9 mouse cellular contexts compared by ENCODE assay signal in the genomic region with DNA sequence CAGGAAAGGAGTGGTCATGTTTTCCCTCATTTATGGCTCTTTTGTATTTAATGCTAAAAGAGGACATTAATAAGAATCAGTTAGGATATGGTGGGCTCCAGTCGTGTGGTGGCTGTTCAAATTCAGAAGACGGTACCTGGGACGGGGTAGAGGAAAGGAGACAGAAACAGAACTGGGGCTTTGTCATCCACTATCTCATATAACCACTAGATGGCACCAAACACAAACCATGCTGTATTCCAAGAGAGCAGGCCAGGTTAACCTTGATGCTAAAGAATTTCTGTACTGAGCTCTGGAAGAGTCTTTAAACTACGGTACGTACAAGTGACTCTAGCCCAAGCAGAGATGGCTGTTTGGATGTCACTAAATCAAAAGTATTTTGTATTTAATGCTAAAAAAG.
DNase-seq lines count a peak whose midpoint lies in the region; ATAC-seq and TF ChIP-seq lines count a peak whose summit lies in the region.
"Had no signal": no experiment of that assay in that cellular context is flagged by ENCODE, and none has a peak within 500 bp of the region (broad histone marks: within the 10 kb centered on the region; RNA-seq: fewer than 3 reads in every experiment).

No protein-coding gene starts in this region.

- DNase-seq in left cerebral cortex, adult 2 months (ENCODE audit: extremely low spot score in 1 of 2, low spot score in 2 of 2): peak in 1 of 2 experiments; percentile 35
- DNase-seq in left cerebral cortex, postnatal 4 days: no peak
- peak; percentile 1 for DNase-seq in MEL-GATA-1-ER (ENCODE audit: extremely low read depth, low read depth)
- DNase-seq in cerebellum, postnatal 10 days: peak; percentile 57 to 80
- no peak for DNase-seq in lung, adult 2 months
- DNase-seq in skeletal muscle tissue, adult 2 months (ENCODE audit: low read depth, low spot score): peak; percentile 35
- no peak for DNase-seq in right cerebral cortex, postnatal 14 days

- WGBS in hindbrain, embryonic 12.5 days: 48% methylated on average over 5 of the region's 5 CpGs
- WGBS in lung, adult 2 months: 13% methylated on average over 5 of the region's 5 CpGs

- intact Hi-C loops in left cerebral cortex, adult 2 months (cut with DNase I): loop anchor here (1.0 to 5.0 kb wide), 2 partner anchors 155 to 280 kb away; a partner anchor contains a TSS
- intact Hi-C loops in left cerebral cortex, postnatal 4 days (cut with DNase I): loop anchor here (1.0 to 10.0 kb wide), 2 partner anchors 155 to 278 kb away; a partner anchor contains a TSS

- TF ChIP-seq CTCF in left cerebral cortex, adult 2 months (IDR thresholded peaks at IDR 0.05): peak; percentile 90
- peak; percentile 40; the same call in 1 of the 2 replicates for TF ChIP-seq CTCF in lung, adult 2 months (IDR thresholded peaks at IDR 0.05; ENCODE audit: insufficient read depth, low read length)

- peaks cover 10% of the 10 kb centered on the region; the same call in 1 of the 2 replicates for H3K4me1 ChIP-seq in hindbrain, embryonic 12.5 days
- peaks cover 10% of the 10 kb centered on the region for H3K4me1 ChIP-seq in lung, adult 2 months (ENCODE audit: control insufficient read depth, insufficient read depth, low read length)

- no peaks in the 10 kb centered on the region for H3K9me3 ChIP-seq in hindbrain, embryonic 12.5 days (replicated peaks)
- H3K9me3 ChIP-seq: embryonic facial prominence, embryonic 15.5 days had no signal

- H3K4me3 ChIP-seq in left cerebral cortex, adult 2 months: no peak overlapping the region
- no peak overlapping the region for H3K4me3 ChIP-seq in hindbrain, embryonic 12.5 days
- H3K4me3 ChIP-seq in lung, adult 2 months (replicated peaks; ENCODE audit: extremely low read depth, low read depth, low read length): no peak overlapping the region
- H3K4me3 ChIP-seq: embryonic facial prominence, embryonic 15.5 days had no signal

- no peaks in the 10 kb centered on the region for H3K36me3 ChIP-seq in hindbrain, embryonic 12.5 days
- H3K36me3 ChIP-seq: embryonic facial prominence, embryonic 15.5 days had no signal

- 0 out of 2 replicates have a peak, but pooled peaks cover 3% of the 10 kb centered on the region for H3K27me3 ChIP-seq in hindbrain, embryonic 12.5 days
- H3K27me3 ChIP-seq: embryonic facial prominence, embryonic 15.5 days had no signal

- H3K9ac ChIP-seq in hindbrain, embryonic 12.5 days: no peak overlapping the region
- H3K9ac ChIP-seq: embryonic facial prominence, embryonic 15.5 days had no signal

- TF ChIP-seq POLR2A in lung, adult 2 months (IDR thresholded peaks at IDR 0.05; ENCODE audit: borderline replicate concordance, extremely low read depth, low read depth, low read length): no peak

- no peak overlapping the region for H3K27ac ChIP-seq in left cerebral cortex, adult 2 months
- no peak overlapping the region for H3K27ac ChIP-seq in hindbrain, embryonic 12.5 days
- H3K27ac ChIP-seq: embryonic facial prominence, embryonic 15.5 days had no signal

- ATAC-seq in hindbrain, embryonic 12.5 days (ENCODE audit: low FRiP score): peak; percentile 39; the same call in 1 of the 2 replicates

- H3K4me2 ChIP-seq in hindbrain, embryonic 12.5 days (replicated peaks): no peak overlapping the region
- H3K4me2 ChIP-seq: embryonic facial prominence, embryonic 15.5 days had no signal

Comparison
In these comparisons a context has a peak if more than half of its experiments do, and no peak if none do; other contexts are left out.
1. DNase-seq: peak in MEL-GATA-1-ER (single experiment), cerebellum, postnatal 10 days (2 of 2) and skeletal muscle tissue, adult 2 months (single experiment); none in left cerebral cortex, postnatal 4 days (single experiment), lung, adult 2 months (single experiment) and right cerebral cortex, postnatal 14 days (single experiment).